Mouse (Mus musculus) right cerebral cortex, postnatal 14 days (tissue): ENCODE measurements around the gene Id2.

Experiments used
- DNase-seq: peaks from one replicate; pipeline ENCODE4 v3.0.0; 2022

Id2 gene

GRCm38 (mm10) chr12:25103911-25104310, 7.0 kb upstream of the Id2 start:
- DNase-seq: no peak

DNA sequence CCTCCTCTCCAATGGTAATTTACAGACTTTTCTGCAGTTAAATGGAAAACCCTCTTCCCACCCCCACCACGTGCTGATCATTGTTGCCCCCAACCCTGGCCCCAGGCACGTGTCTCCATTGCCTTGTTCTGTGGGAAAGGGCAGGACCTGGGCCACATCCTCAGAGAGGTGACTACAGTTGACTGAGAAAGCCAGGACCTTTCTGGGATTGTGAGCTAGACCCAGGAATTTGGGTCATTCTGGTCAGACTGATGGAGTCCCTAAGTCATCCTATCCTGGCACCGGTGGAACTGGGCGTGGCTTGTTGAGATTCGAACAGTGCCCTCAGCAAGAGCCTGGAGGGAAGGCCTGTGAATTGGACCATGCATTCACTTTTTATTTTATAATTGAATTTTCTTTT, 4.4 kb upstream of the Id2 start:
- DNase-seq: no peak

GRCm38 (mm10) chr12:25100411-25101217, 3.7 kb upstream of the Id2 start:
- DNase-seq: peak; percentile 53

- DNase-seq: no peak
These were observed 2.8 kb upstream of the Id2 start for GRCm38 (mm10) chr12:25099563-25100408.

- peak; percentile 46 for DNase-seq
These were observed 2.3 kb upstream of the Id2 start for GRCm38 (mm10) chr12:25099313-25099562.

GRCm38 (mm10) chr12:25098561-25099312, 1.8 kb upstream of the Id2 start:
- DNase-seq: peak; percentile 89

DNA sequence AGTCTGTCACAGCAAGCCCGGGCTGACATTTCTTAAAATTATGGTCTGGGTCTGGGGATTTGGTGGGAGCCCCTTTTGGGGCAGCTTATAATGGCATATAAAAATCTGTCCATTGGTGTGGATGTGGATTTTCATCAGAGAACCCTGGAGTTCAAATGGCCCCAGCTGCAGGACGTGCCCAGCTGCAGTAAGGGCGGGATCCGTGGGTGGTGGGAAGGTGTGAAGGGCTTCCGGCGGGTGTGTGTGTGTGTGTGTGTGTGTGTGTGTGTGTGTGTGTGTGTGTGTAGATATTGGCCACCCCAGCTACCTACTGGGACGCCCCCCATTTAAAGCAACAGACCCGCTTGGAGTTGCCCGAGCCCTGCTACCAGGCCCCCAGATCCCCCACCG, 1.2 kb upstream of the Id2 start:
- DNase-seq: peak; percentile 23

GRCm38 (mm10) chr12:25097210-25098160, 545 bp upstream of the Id2 start:
- DNase-seq: peak; percentile 37

GRCm38 (mm10) chr12:25096640-25097051, 294 bp downstream of the Id2 start:
- no peak for DNase-seq

GRCm38 (mm10) chr12:25095974-25096639, 833 bp downstream of the Id2 start:
- peak; percentile 95 for DNase-seq

DNA sequence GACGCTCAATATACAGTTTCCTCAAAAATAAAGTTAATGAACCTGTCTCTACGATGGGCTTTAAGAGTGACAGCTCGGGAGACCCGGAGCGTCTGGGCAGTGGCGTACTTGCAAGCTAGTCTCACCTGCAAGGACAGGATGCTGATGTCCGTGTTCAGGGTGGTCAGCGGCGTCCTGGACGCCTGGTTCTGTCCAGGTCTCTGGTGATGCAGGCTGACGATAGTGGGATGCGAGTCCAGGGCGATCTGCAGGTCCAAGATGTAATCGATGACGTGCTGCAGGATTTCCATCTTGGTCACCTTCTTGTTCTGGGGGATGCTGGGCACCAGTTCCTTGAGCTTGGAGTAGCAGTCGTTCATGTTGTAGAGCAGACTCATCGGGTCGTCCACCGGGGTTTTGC, 1.4 kb downstream of the Id2 start:
- DNase-seq: no peak

GRCm38 (mm10) chr12:25094621-25095521, 2.1 kb downstream of the Id2 start:
- DNase-seq: no peak

- no peak for DNase-seq
These were observed 3.6 kb downstream of the Id2 start for GRCm38 (mm10) chr12:25093241-25093774.

- peak; percentile 48 for DNase-seq
These were observed 4.2 kb downstream of the Id2 start for GRCm38 (mm10) chr12:25092751-25093211.

GRCm38 (mm10) chr12:25092027-25092704, 4.8 kb downstream of the Id2 start:
- peak; percentile 84 for DNase-seq

DNA sequence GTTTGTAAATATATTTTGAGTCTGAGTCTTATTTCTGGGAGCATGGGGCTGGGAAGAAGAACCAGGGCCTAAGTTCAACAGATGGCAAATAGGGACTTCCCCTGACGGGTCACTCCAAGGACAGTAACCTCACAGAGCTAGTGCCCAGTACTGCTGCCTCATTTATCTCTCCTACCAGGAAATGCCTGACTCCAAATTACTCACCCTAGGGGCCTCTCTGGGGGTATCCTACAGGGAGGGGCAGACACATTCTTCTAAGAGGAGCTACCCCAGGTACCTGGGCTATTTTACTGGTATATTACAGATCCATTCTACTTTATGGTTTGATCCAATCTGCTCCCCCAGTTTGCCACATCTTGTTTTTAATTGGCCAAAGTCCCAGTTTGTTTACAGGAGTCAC, 7.5 kb downstream of the Id2 start:
- no peak for DNase-seq

GRCm38 (mm10) chr12:25086966-25087365, 10.0 kb downstream of the Id2 start:
- no peak for DNase-seq

- no peak for DNase-seq
These were observed 13.4 kb downstream of the Id2 start for GRCm38 (mm10) chr12:25083260-25084178.

DNA sequence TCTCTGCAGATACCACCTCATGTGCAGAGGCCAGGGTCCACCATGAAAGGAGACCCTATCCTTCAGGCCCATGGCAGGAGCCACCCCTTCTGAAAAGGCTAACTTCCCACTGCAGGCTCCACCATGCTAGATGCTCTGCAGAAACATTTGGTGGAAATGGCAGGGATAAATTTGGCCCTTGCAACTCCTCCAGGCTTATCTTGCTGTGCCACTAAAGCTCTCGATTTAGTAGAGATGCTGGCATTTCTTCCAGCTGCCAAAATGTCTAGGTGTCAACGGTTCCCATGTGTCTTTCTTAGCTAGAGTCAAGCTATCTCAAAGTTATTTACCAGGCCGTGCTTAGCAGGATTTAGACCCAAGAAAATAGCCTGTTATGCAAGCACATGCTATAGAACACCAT, 22.6 kb downstream of the Id2 start:
- DNase-seq: no peak
